Mouse (Mus musculus) CD8-positive naive resting alpha-beta T cell, adult 2 months (primary cell): ENCODE results near the gene Met.

Experiments used
- DNase-seq, 2 experiments: peaks; one replicate each; pipeline ENCODE4 v3.0.0; 2022; ENCODE audit warnings: low read depth in 2 of 2, low spot score in 2 of 2

Met gene

GRCm38 (mm10) chr6:17463434-17464280 lies at the start of gene Met:
Gene Met (plus strand): TSS chr6:17463800.
- no peak for DNase-seq

GRCm38 (mm10) chr6:17418226-17418625 lies 45.4 kb upstream of the Met start:
- no peak for DNase-seq

- no peak for DNase-seq
Measured at GRCm38 (mm10) chr6:17422432-17422831, 41.2 kb upstream of the Met start.

GRCm38 (mm10) chr6:17429041-17429440 lies 34.6 kb upstream of the Met start:
- DNase-seq, result no peak

- no peak for DNase-seq
Measured at GRCm38 (mm10) chr6:17429611-17430010, 34.0 kb upstream of the Met start.

GRCm38 (mm10) chr6:17443311-17443710 lies 20.3 kb upstream of the Met start:
- no peak for DNase-seq

- no peak for DNase-seq
Measured at GRCm38 (mm10) chr6:17451305-17451704, 12.3 kb upstream of the Met start.

GRCm38 (mm10) chr6:17455116-17455515 lies 8.5 kb upstream of the Met start:
- DNase-seq, result no peak

GRCm38 (mm10) chr6:17459561-17459960 lies 4.0 kb upstream of the Met start:
- DNase-seq, result no peak

- no peak for DNase-seq
Measured at GRCm38 (mm10) chr6:17461435-17461834, 2.2 kb upstream of the Met start.

- DNase-seq, result no peak
Measured at GRCm38 (mm10) chr6:17464281-17465025, 853 bp downstream of the Met start.

GRCm38 (mm10) chr6:17466526-17466925 lies 2.9 kb downstream of the Met start:
- DNase-seq, result no peak

GRCm38 (mm10) chr6:17468993-17469392 lies 5.4 kb downstream of the Met start:
- no peak for DNase-seq

- DNase-seq, result no peak
Measured at GRCm38 (mm10) chr6:17473128-17473527, 9.5 kb downstream of the Met start.

GRCm38 (mm10) chr6:17477823-17478222 lies 14.2 kb downstream of the Met start:
- DNase-seq, result no peak

- DNase-seq, result no peak
Measured at GRCm38 (mm10) chr6:17478252-17478651, 14.7 kb downstream of the Met start.

- DNase-seq, result no peak
Measured at GRCm38 (mm10) chr6:17478838-17479570, 15.4 kb downstream of the Met start.

GRCm38 (mm10) chr6:17481068-17481467 lies 17.5 kb downstream of the Met start:
- DNase-seq, result no peak

GRCm38 (mm10) chr6:17485244-17485643 lies 21.6 kb downstream of the Met start:
- no peak for DNase-seq

- DNase-seq, result no peak
Measured at GRCm38 (mm10) chr6:17485782-17486181, 22.2 kb downstream of the Met start.

GRCm38 (mm10) chr6:17488291-17488817 lies 24.8 kb downstream of the Met start:
- DNase-seq, result no peak
